Mouse (Mus musculus): ENCODE measurements around the gene Kel. TPM values are rescaled to one million over a fixed set of nuclear protein-coding genes. Genes with fewer than 3 reads are reported as not detected.

Gene Kel
- total and polyA plus RNA-seq, 3 experiments, result not detected

DNA sequence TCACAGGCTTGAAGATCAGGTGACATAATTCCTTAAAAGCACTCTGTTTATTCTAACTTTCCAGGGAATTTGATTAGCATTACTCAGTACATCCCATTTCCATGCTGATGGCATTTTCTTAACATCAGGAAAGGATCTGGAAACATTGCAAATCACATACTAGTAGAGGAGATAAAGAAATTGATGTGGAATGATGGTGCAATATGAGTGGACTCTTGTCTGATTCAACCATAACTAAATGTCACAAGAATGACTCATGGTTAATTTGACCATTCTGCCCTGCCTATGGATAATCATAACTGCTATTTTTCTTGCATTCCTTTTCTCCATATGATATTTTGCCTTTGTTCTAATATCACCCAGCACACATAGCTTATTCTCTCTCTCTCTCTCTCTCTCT, 11.9 kb downstream of the Kel start:
- H3K79me2 ChIP-seq (replicated peaks; ENCODE audit: control insufficient read depth, extremely low read depth, insufficient read depth, poor library complexity, severe bottlenecking), result no peaks in the 10 kb centered on the region
- H3K9me3 ChIP-seq (replicated peaks; ENCODE audit: low read length), result no peaks in the 10 kb centered on the region
- no peak overlapping the region for H3K4me2 ChIP-seq (ENCODE audit: insufficient read depth, low read depth, poor library complexity, severe bottlenecking)
- in situ Hi-C loops (cut with MboI; ENCODE audit: low pct_ligation_motif_present, low pct_unique_long_range_greater_than_20kb, low sequenced_read_pairs) (no loop called here), dilution Hi-C loops (cut with MboI; ENCODE audit: extremely low pct_ligation_motif_present, extremely low pct_unique_long_range_greater_than_20kb, low sequenced_read_pairs) (no loop called here)
- H3K27ac ChIP-seq (ENCODE audit: insufficient read depth, low read depth), result no peak overlapping the region
- no peak overlapping the region for H3K4me3 ChIP-seq (replicated peaks in 1 of 3; ENCODE audit: low read depth in 2 of 3, low read length in 2 of 3, poor library complexity in 1 of 3)
- no peak for DNase-seq (ENCODE audit: extremely low read depth)
- H3K27me3 ChIP-seq (replicated peaks), result no peaks in the 10 kb centered on the region
- TF ChIP-seq MAX (IDR thresholded peaks at IDR 0.05; ENCODE audit: low read length) (no peak), EP300 (IDR thresholded peaks at IDR 0.05; ENCODE audit: low read length) (no peak), IRF4 (IDR thresholded peaks at IDR 0.05; ENCODE audit: low read depth, low read length) (no peak), NELFE (IDR thresholded peaks at IDR 0.05; ENCODE audit: low read depth, low read length) (no peak)
- H3K4me1 ChIP-seq (ENCODE audit: control insufficient read depth in 1 of 2, insufficient read depth in 2 of 2), result no peaks in the 10 kb centered on the region
- no peaks in the 10 kb centered on the region for H3K36me3 ChIP-seq (replicated peaks in 1 of 2; ENCODE audit: control insufficient read depth in 1 of 2, insufficient read depth in 1 of 2, low read length in 1 of 2)
- H3K9ac ChIP-seq (ENCODE audit: insufficient read depth, low read depth), result no peak overlapping the region

DNA sequence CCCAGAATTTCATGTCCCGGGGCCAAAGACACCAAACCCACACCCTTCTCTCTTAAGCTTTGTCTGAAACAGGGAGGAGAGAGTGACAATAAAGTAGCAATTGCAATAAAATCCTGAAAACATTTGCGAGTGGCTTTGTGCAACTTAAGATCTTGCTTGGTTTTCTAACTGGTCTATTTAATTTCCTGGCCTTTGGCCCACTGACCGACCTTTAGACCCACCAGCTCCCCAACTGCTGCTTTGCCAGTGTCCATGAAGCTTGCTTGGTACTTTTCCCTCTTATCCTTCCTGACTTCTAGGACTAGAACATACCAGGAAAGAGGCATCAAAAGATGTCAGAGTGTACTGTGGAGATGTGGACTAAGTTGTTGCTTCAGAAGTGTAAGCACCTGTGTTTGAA, 18.5 kb downstream of the Kel start:
- TF ChIP-seq PAX5 (IDR thresholded peaks at IDR 0.05; ENCODE audit: low read length), result no peak
- no peak for TF ChIP-seq MXI1 (IDR thresholded peaks at IDR 0.05; ENCODE audit: low read depth, low read length)
- TF ChIP-seq E2F4 (IDR thresholded peaks at IDR 0.05; ENCODE audit: insufficient replicate concordance, low read depth, low read length), result no peak
- no peak for TF ChIP-seq SIN3A (IDR thresholded peaks at IDR 0.05; ENCODE audit: low read length)
- TF ChIP-seq BHLHE40 (IDR thresholded peaks at IDR 0.05; ENCODE audit: low read depth, low read length), result no peak
- no peak for TF ChIP-seq SMC3 (IDR thresholded peaks at IDR 0.05; ENCODE audit: low read depth, low read length)
- TF ChIP-seq GABPA (IDR thresholded peaks at IDR 0.05; ENCODE audit: insufficient replicate concordance, low read depth, low read length), result no peak
- no peak for TF ChIP-seq ETS1 (conservative IDR thresholded peaks at IDR 0.05; ENCODE audit: low read depth, low read length)
- TF ChIP-seq KAT2A (IDR thresholded peaks at IDR 0.05; ENCODE audit: insufficient replicate concordance, low read length), result no peak
- no peak for TF ChIP-seq JUN (IDR thresholded peaks at IDR 0.05; ENCODE audit: insufficient read depth, low read depth, low read length)
- TF ChIP-seq IRF4 (IDR thresholded peaks at IDR 0.05; ENCODE audit: low read depth, low read length), result no peak
- no peak for TF ChIP-seq TCF12 (IDR thresholded peaks at IDR 0.05; ENCODE audit: low read depth, low read length)
- no peak for TF ChIP-seq RCOR1 (conservative IDR thresholded peaks at IDR 0.05; ENCODE audit: low read depth, low read length)
- no peak for TF ChIP-seq ZC3H11A (IDR thresholded peaks at IDR 0.05; ENCODE audit: low read depth, low read length)
- TF ChIP-seq RAD21 (IDR thresholded peaks at IDR 0.05; ENCODE audit: low read depth, low read length), result no peak
- TF ChIP-seq HCFC1 (IDR thresholded peaks at IDR 0.05; ENCODE audit: low read depth, low read length), result no peak
- no peak for TF ChIP-seq TBP (conservative IDR thresholded peaks at IDR 0.05; ENCODE audit: low read depth, low read length)
- TF ChIP-seq POLR2A (IDR thresholded peaks at IDR 0.05; ENCODE audit: low read depth, low read length), result no peak
- TF ChIP-seq POLR2AphosphoS2 (IDR thresholded peaks at IDR 0.05; ENCODE audit: low read depth, low read length), result no peak
- DNase-seq (ENCODE audit: extremely low read depth), result no peak
- dilution Hi-C loops (cut with MboI; ENCODE audit: extremely low pct_ligation_motif_present, extremely low pct_unique_long_range_greater_than_20kb, low sequenced_read_pairs) (no loop called here), in situ Hi-C loops (cut with MboI; ENCODE audit: low pct_ligation_motif_present, low pct_unique_long_range_greater_than_20kb, low sequenced_read_pairs) (no loop called here)
- Histone ChIP-seq H3K4me1 (ENCODE audit: control insufficient read depth in 1 of 2, insufficient read depth in 2 of 2) (no peaks in the 10 kb centered on the region), H3K9ac (ENCODE audit: insufficient read depth, low read depth) (no peak overlapping the region), H3K27ac (ENCODE audit: insufficient read depth, low read depth) (no peak overlapping the region), H3K4me2 (ENCODE audit: insufficient read depth, low read depth, poor library complexity, severe bottlenecking) (no peak overlapping the region), H3K9me3 (replicated peaks; ENCODE audit: low read length) (no peaks in the 10 kb centered on the region), H3K27me3 (replicated peaks) (no peaks in the 10 kb centered on the region), H3K79me2 (replicated peaks; ENCODE audit: control insufficient read depth, extremely low read depth, insufficient read depth, poor library complexity, severe bottlenecking) (no peaks in the 10 kb centered on the region), H3K4me3 (replicated peaks in 1 of 3; ENCODE audit: low read depth in 2 of 3, low read length in 2 of 3, poor library complexity in 1 of 3) (no peak overlapping the region), H3K36me3 (replicated peaks in 1 of 2; ENCODE audit: control insufficient read depth in 1 of 2, insufficient read depth in 1 of 2, low read length in 1 of 2) (no peaks in the 10 kb centered on the region)

All from CH12.LX (cell line).